Mouse (Mus musculus): ENCODE measurements around the gene Srm.

Gene Srm

GRCm38 (mm10) chr4:148602357-148603120 lies 11.2 kb downstream of the Srm start, which contains the start of gene Masp2:
Gene Masp2, plus strand, starts transcription at chr4:148602554.
- no peak for DNase-seq

GRCm38 (mm10) chr4:148603376-148604139 lies 12.3 kb downstream of the Srm start:
- DNase-seq, result no peak

GRCm38 (mm10) chr4:148604141-148604540 lies 12.8 kb downstream of the Srm start:
- DNase-seq, result no peak

GRCm38 (mm10) chr4:148604541-148605165 lies 13.3 kb downstream of the Srm start:
- DNase-seq, result peak; percentile 73 to 86

- DNase-seq, result peak; percentile 78 to 95
These were observed 16.5 kb downstream of the Srm start for GRCm38 (mm10) chr4:148607758-148608157.

GRCm38 (mm10) chr4:148609805-148610204 lies 18.5 kb downstream of the Srm start:
- peak; percentile 44 to 59 for DNase-seq

- no peak for DNase-seq
These were observed 19.5 kb downstream of the Srm start for GRCm38 (mm10) chr4:148610631-148611364.

- no peak for DNase-seq
These were observed 21.3 kb downstream of the Srm start for GRCm38 (mm10) chr4:148612557-148612956.

GRCm38 (mm10) chr4:148613738-148614137 lies 22.4 kb downstream of the Srm start:
- no peak for DNase-seq

- DNase-seq, result no peak
These were observed 28.5 kb downstream of the Srm start for GRCm38 (mm10) chr4:148619805-148620204.

- DNase-seq, result peak in 1 of 2 experiments; percentile 39
These were observed 29.4 kb downstream of the Srm start for GRCm38 (mm10) chr4:148620718-148621117.

GRCm38 (mm10) chr4:148622485-148622884 lies 31.2 kb downstream of the Srm start:
- DNase-seq, result no peak

- DNase-seq, result no peak
These were observed 32.3 kb downstream of the Srm start for GRCm38 (mm10) chr4:148623609-148624008.

- DNase-seq, result no peak
These were observed 33.7 kb downstream of the Srm start for GRCm38 (mm10) chr4:148625010-148625409.

GRCm38 (mm10) chr4:148625756-148626622 lies 34.7 kb downstream of the Srm start:
- DNase-seq, result peak; percentile 50 to 56

- DNase-seq, result peak; percentile 97 to 99
These were observed 35.4 kb downstream of the Srm start, which contains the start of gene Tardbp for GRCm38 (mm10) chr4:148626623-148627185. Gene Tardbp, minus strand, starts transcription at chr4:148627019.

GRCm38 (mm10) chr4:148627246-148627645 lies 35.9 kb downstream of the Srm start:
- DNase-seq, result no peak

- DNase-seq, result peak; percentile 37 to 43
These were observed 40.9 kb downstream of the Srm start for GRCm38 (mm10) chr4:148632013-148632692.

- DNase-seq, result no peak
These were observed 42.2 kb downstream of the Srm start for GRCm38 (mm10) chr4:148633395-148634061.

GRCm38 (mm10) chr4:148635309-148635708 lies 44.0 kb downstream of the Srm start:
- no peak for DNase-seq
